1 mouse cellular context compared by ENCODE assay signal in genomic region chr7:45237747-45238699, GRCm38 (mm10).
A peak's percentile ranks its signal among the peaks of the same experiment; 100 is the strongest.
TF ChIP-seq lines count a peak whose summit lies in the region.

No protein-coding gene starts in this region.

TF ChIP-seq in MEL, 35 proteins besides CTCF, POLR2A, EP300 and RAD21 (continued from another document):
- TF ChIP-seq ZNF384 (IDR thresholded peaks at IDR 0.05; ENCODE audit: low read depth, low read length) (no peak), MAX (IDR thresholded peaks at IDR 0.05; ENCODE audit: low read length) (0 out of 2 replicates have a peak, but pooled peaks have one; percentile 36), TBP (IDR thresholded peaks at IDR 0.05; ENCODE audit: low read depth, low read length) (no peak), ETS1 (IDR thresholded peaks at IDR 0.05; ENCODE audit: low read depth, low read length) (0 out of 2 replicates have a peak, but pooled peaks have one; percentile 10), E2F4 (IDR thresholded peaks at IDR 0.05; ENCODE audit: borderline replicate concordance, low read depth, low read length) (no peak), MAFK (IDR thresholded peaks at IDR 0.05; ENCODE audit: borderline replicate concordance, low read depth, low read length) (no peak), CHD1 (IDR thresholded peaks at IDR 0.05; ENCODE audit: low read depth, low read length) (peak; percentile 69; the same call in 1 of the 2 replicates), RCOR1 (IDR thresholded peaks at IDR 0.05; ENCODE audit: low read depth, low read length) (no peak), GATA1 (IDR thresholded peaks at IDR 0.05; ENCODE audit: low read depth, low read length) (no peak), GABPA (IDR thresholded peaks at IDR 0.05; ENCODE audit: low read depth, low read length) (no peak), KAT2A (conservative IDR thresholded peaks at IDR 0.05; ENCODE audit: low read depth, low read length) (no peak), MXI1 (IDR thresholded peaks at IDR 0.05; ENCODE audit: low read depth, low read length) (peak; percentile 37; the same call in 1 of the 2 replicates), HCFC1 (IDR thresholded peaks at IDR 0.05; ENCODE audit: low read depth, low read length) (0 out of 2 replicates have a peak, but pooled peaks have one; percentile 32), TAL1 (IDR thresholded peaks at IDR 0.05; ENCODE audit: low read length) (no peak)
